Mouse (Mus musculus): Measurements from ENCODE around the gene Olfr600. TPM values are rescaled to one million over a fixed set of nuclear protein-coding genes. Genes with fewer than 3 reads are reported as not detected.
"Not testable (repeated sequence)": the region's sequence is repeated elsewhere in the genome, so short reads cannot be mapped to it uniquely, and the experiment has no call there.

The Olfr600 gene
- not detected for total RNA-seq (2018; cell fraction: chromatin; rRNA removed)
- not detected for total RNA-seq (2018; cell fraction: cytosol; rRNA removed)
- not detected for total RNA-seq (2018; cell fraction: nucleus; rRNA removed)
- polyA plus RNA-seq (2018), result not detected in 3 replicates

GRCm38 (mm10) chr7:103349569-103349968, at the start of gene Olfr600:
Gene Olfr600, minus strand, starts transcription at chr7:103349669.
- Histone ChIP-seq H3K36me3 (ENCODE audit: inconsistent target) (no peaks in the 10 kb centered on the region), H3K4me3 (ENCODE audit: inconsistent target) (no peak within 1 kb of the TSS), H3K27ac (no peak within 1 kb of the TSS), H3K79me2 (ENCODE audit: inconsistent target) (no peaks in the 10 kb centered on the region)

- H3K27ac ChIP-seq, result no peak overlapping the region
- 22% methylated on average over 1 of the region's 1 CpGs for WGBS (ENCODE audit: missing documents)
- H3K36me3 ChIP-seq (ENCODE audit: inconsistent target), result no peaks in the 10 kb centered on the region
- no peaks in the 10 kb centered on the region for H3K79me2 ChIP-seq (ENCODE audit: inconsistent target)
- H3K4me3 ChIP-seq (ENCODE audit: inconsistent target), result no peak overlapping the region
Observed at GRCm38 (mm10) chr7:103398981-103399380, 49.5 kb upstream of the Olfr600 start.

- no peaks in the 10 kb centered on the region for H3K79me2 ChIP-seq (ENCODE audit: inconsistent target)
- H3K36me3 ChIP-seq (ENCODE audit: inconsistent target), result no peaks in the 10 kb centered on the region
- H3K27ac ChIP-seq, result no peak overlapping the region
Observed at GRCm38 (mm10) chr7:103397758-103398157, 48.3 kb upstream of the Olfr600 start.

GRCm38 (mm10) chr7:103386077-103386476, 36.6 kb upstream of the Olfr600 start, which contains the start of gene Olfr603:
Gene Olfr603, minus strand, starts transcription at chr7:103386177.
- Histone ChIP-seq H3K79me2 (ENCODE audit: inconsistent target) (no peaks in the 10 kb centered on the region), H3K4me3 (ENCODE audit: inconsistent target) (no peak within 1 kb of the TSS), H3K27ac (no peak within 1 kb of the TSS), H3K36me3 (ENCODE audit: inconsistent target) (no peaks in the 10 kb centered on the region)

More at GRCm38 (mm10) chr7:103397758-103398157, 48.3 kb upstream of the Olfr600 start:
- H3K4me3 ChIP-seq (ENCODE audit: inconsistent target), result no peak overlapping the region

GRCm38 (mm10) chr7:103362555-103362954, 13.1 kb upstream of the Olfr600 start, which contains the start of gene Olfr601:
Gene Olfr601, minus strand, starts transcription at chr7:103362655.
- H3K27ac ChIP-seq, result no peak within 1 kb of the TSS
- no peak within 1 kb of the TSS for H3K4me3 ChIP-seq (ENCODE audit: inconsistent target)
- H3K36me3 ChIP-seq (ENCODE audit: inconsistent target), result no peaks in the 10 kb centered on the region
- WGBS (ENCODE audit: missing documents), result 91% methylated on average over 1 of the region's 1 CpGs
- H3K79me2 ChIP-seq (ENCODE audit: inconsistent target), result no peaks in the 10 kb centered on the region

GRCm38 (mm10) chr7:103335617-103336016, 13.9 kb downstream of the Olfr600 start, which contains the start of gene Olfr599:
Gene Olfr599, plus strand, starts transcription at chr7:103335917.
- 100% methylated on average over 1 of the region's 1 CpGs for WGBS (ENCODE audit: missing documents)

GRCm38 (mm10) chr7:103323268-103323667, 26.2 kb downstream of the Olfr600 start, which contains the start of gene Olfr598:
Gene Olfr598, plus strand, starts transcription at chr7:103323568.
- H3K36me3 ChIP-seq (ENCODE audit: inconsistent target), result no peaks in the 10 kb centered on the region
- H3K79me2 ChIP-seq (ENCODE audit: inconsistent target), result no peaks in the 10 kb centered on the region
- no peak within 1 kb of the TSS for H3K27ac ChIP-seq
- no peak within 1 kb of the TSS for H3K4me3 ChIP-seq (ENCODE audit: inconsistent target)

More at GRCm38 (mm10) chr7:103335617-103336016, 13.9 kb downstream of the Olfr600 start, which contains the start of gene Olfr599:
- Histone ChIP-seq H3K4me3 (ENCODE audit: inconsistent target) (no peak within 1 kb of the TSS), H3K79me2 (ENCODE audit: inconsistent target) (no peaks in the 10 kb centered on the region), H3K27ac (no peak within 1 kb of the TSS), H3K36me3 (ENCODE audit: inconsistent target) (no peaks in the 10 kb centered on the region)

GRCm38 (mm10) chr7:103316015-103316414, 33.5 kb downstream of the Olfr600 start, which contains the start of gene Olfr597:
Gene Olfr597, plus strand, starts transcription at chr7:103316315.
- not testable (repeated sequence) for H3K27ac ChIP-seq; H3K4me3 ChIP-seq (ENCODE audit: inconsistent target); H3K79me2 ChIP-seq (ENCODE audit: inconsistent target); H3K36me3 ChIP-seq (ENCODE audit: inconsistent target)
- WGBS (ENCODE audit: missing documents), result 93% methylated on average over 1 of the region's 2 CpGs

GRCm38 (mm10) chr7:103305348-103305747, 44.1 kb downstream of the Olfr600 start, which contains the start of gene Olfr596:
Gene Olfr596, plus strand, starts transcription at chr7:103305648.
- H3K27ac ChIP-seq; H3K4me3 ChIP-seq (ENCODE audit: inconsistent target); H3K79me2 ChIP-seq (ENCODE audit: inconsistent target); H3K36me3 ChIP-seq (ENCODE audit: inconsistent target): not testable (repeated sequence)
- 100% methylated on average over 1 of the region's 2 CpGs for WGBS (ENCODE audit: missing documents)

Other genes starting within 250 kb of the Olfr600 start
- not detected in 3 replicates for gene Olfr586, start 224.0 kb downstream of the Olfr600 start, polyA plus RNA-seq (2018)
- not detected in 3 replicates for gene Olfr588-ps1, start 208.8 kb downstream of the Olfr600 start, polyA plus RNA-seq (2018)
- not detected in 3 replicates for gene Olfr589, start 193.3 kb downstream of the Olfr600 start, polyA plus RNA-seq (2018)
- not detected in 3 replicates for gene Olfr591, start 171.3 kb downstream of the Olfr600 start, polyA plus RNA-seq (2018)
- not detected in 3 replicates for gene Olfr592, start 164.9 kb downstream of the Olfr600 start, polyA plus RNA-seq (2018)
- gene Olfr593, start 137.8 kb downstream of the Olfr600 start, polyA plus RNA-seq (2018), result not detected in 3 replicates
- not detected in 3 replicates for gene Olfr594, start 132.7 kb downstream of the Olfr600 start, polyA plus RNA-seq (2018)
- not detected in 3 replicates for gene Usp17ld, start 97.2 kb downstream of the Olfr600 start, polyA plus RNA-seq (2018)
- gene Olfr596, start 44.0 kb downstream of the Olfr600 start, polyA plus RNA-seq (2018), result not detected in 3 replicates
- gene Olfr597, start 33.4 kb downstream of the Olfr600 start, polyA plus RNA-seq (2018), result not detected in 3 replicates
- not detected in 3 replicates for gene Olfr598, start 26.1 kb downstream of the Olfr600 start, polyA plus RNA-seq (2018)
- gene Olfr599, start 13.8 kb downstream of the Olfr600 start, polyA plus RNA-seq (2018), result not detected in 3 replicates
- gene Olfr601, start 13.0 kb upstream of the Olfr600 start, polyA plus RNA-seq (2018), result not detected in 3 replicates
- gene Olfr603, start 36.5 kb upstream of the Olfr600 start, polyA plus RNA-seq (2018), result not detected in 3 replicates
- gene Usp17lc, start 65.4 kb upstream of the Olfr600 start, polyA plus RNA-seq (2018), result not detected in 3 replicates
- not detected in 3 replicates for gene Olfr605, start 95.8 kb upstream of the Olfr600 start, polyA plus RNA-seq (2018)
- not detected in 3 replicates for gene Olfr606, start 99.4 kb upstream of the Olfr600 start, polyA plus RNA-seq (2018)
- gene Olfr607, start 114.5 kb upstream of the Olfr600 start, polyA plus RNA-seq (2018), result not detected in 3 replicates
- gene Olfr608, start 120.2 kb upstream of the Olfr600 start, polyA plus RNA-seq (2018), result not detected in 3 replicates
- not detected in 3 replicates for gene Olfr609, start 148.4 kb upstream of the Olfr600 start, polyA plus RNA-seq (2018)
- not detected in 3 replicates for gene Olfr610, start 162.5 kb upstream of the Olfr600 start, polyA plus RNA-seq (2018)
- not detected in 3 replicates for gene Olfr611, start 171.2 kb upstream of the Olfr600 start, polyA plus RNA-seq (2018)
- gene Olfr612, start 193.0 kb upstream of the Olfr600 start, polyA plus RNA-seq (2018), result not detected in 3 replicates
- not detected in 3 replicates for gene Olfr613, start 198.4 kb upstream of the Olfr600 start, polyA plus RNA-seq (2018)
- gene Olfr615, start 206.4 kb upstream of the Olfr600 start, polyA plus RNA-seq (2018), result not detected in 3 replicates
- not detected in 3 replicates for gene Olfr616, start 219.5 kb upstream of the Olfr600 start, polyA plus RNA-seq (2018)
- not detected in 3 replicates for gene Olfr617, start 223.4 kb upstream of the Olfr600 start, polyA plus RNA-seq (2018)
- not detected in 3 replicates for gene Olfr618, start 240.4 kb upstream of the Olfr600 start, polyA plus RNA-seq (2018)